Mouse (Mus musculus): ENCODE data around the gene Gm49510. TPM values are rescaled to one million over a fixed set of nuclear protein-coding genes. Genes with fewer than 3 reads are reported as not detected.

Gm49510 gene
- polyA plus RNA-seq, 1 experiment = 0.12 TPM

GRCm38 (mm10) chr15:78934784-78935320, 35.4 kb downstream of the Gm49510 start, which contains the start of gene Nol12:
TSS of gene Nol12 (plus strand) at chr15:78934933.
- under 1% methylated on average over 42 of the region's 42 CpGs for WGBS
- Histone ChIP-seq H3K27me3 (ENCODE audit: control insufficient read depth, insufficient read depth, low read length) (no peaks in the 10 kb centered on the region), H3K27ac (ENCODE audit: insufficient read depth, low read length) (peak within 1 kb of the TSS; percentile 95), H3K36me3 (ENCODE audit: control insufficient read depth, insufficient read depth, low read length) (peaks cover 15% of the 10 kb centered on the region), H3K4me3 (ENCODE audit: extremely low read depth, insufficient read depth, insufficient read length) (peak within 1 kb of the TSS; percentile 82), H3K4me1 (ENCODE audit: control insufficient read depth, insufficient read depth, insufficient read length) (no peaks in the 10 kb centered on the region; the same call in 1 of the 2 replicates)
- TF ChIP-seq CTCF (IDR thresholded peaks at IDR 0.05; ENCODE audit: extremely low read depth, insufficient read depth, insufficient read length, insufficient replicate concordance) = peak; percentile 9; the same call in 1 of the 2 replicates
- TF ChIP-seq POLR2A (IDR thresholded peaks at IDR 0.05; ENCODE audit: low read depth, low read length) = no peak; the same call in 1 of the 2 replicates
- peak; percentile 75 to 90 for DNase-seq (ENCODE audit: low read depth in 1 of 2, low spot score in 2 of 2)

- 91% methylated on average over 12 of the region's 12 CpGs for WGBS
- Histone ChIP-seq H3K4me1 (ENCODE audit: control insufficient read depth, insufficient read depth, insufficient read length) (no peaks in the 10 kb centered on the region; the same call in 1 of the 2 replicates), H3K27ac (ENCODE audit: insufficient read depth, low read length) (no peak overlapping the region), H3K4me3 (ENCODE audit: extremely low read depth, insufficient read depth, insufficient read length) (no peak overlapping the region), H3K36me3 (ENCODE audit: control insufficient read depth, insufficient read depth, low read length) (peaks cover 23% of the 10 kb centered on the region), H3K27me3 (ENCODE audit: control insufficient read depth, insufficient read depth, low read length) (no peaks in the 10 kb centered on the region)
- TF ChIP-seq POLR2A (IDR thresholded peaks at IDR 0.05; ENCODE audit: low read depth, low read length) = no peak
- TF ChIP-seq CTCF (IDR thresholded peaks at IDR 0.05; ENCODE audit: extremely low read depth, insufficient read depth, insufficient read length, insufficient replicate concordance) = no peak
- no peak for DNase-seq (ENCODE audit: low read depth in 1 of 2, low spot score in 2 of 2)
Measured at GRCm38 (mm10) chr15:78936403-78936802, 36.9 kb downstream of the Gm49510 start.

- H3K36me3 ChIP-seq (ENCODE audit: control insufficient read depth, insufficient read depth, low read length) = peaks cover 24% of the 10 kb centered on the region
- DNase-seq (ENCODE audit: low read depth in 1 of 2, low spot score in 2 of 2) = no peak
- no peaks in the 10 kb centered on the region for H3K4me1 ChIP-seq (ENCODE audit: control insufficient read depth, insufficient read depth, insufficient read length)
- TF ChIP-seq POLR2A (IDR thresholded peaks at IDR 0.05; ENCODE audit: low read depth, low read length) (no peak), CTCF (IDR thresholded peaks at IDR 0.05; ENCODE audit: extremely low read depth, insufficient read depth, insufficient read length, insufficient replicate concordance) (no peak)
- H3K4me3 ChIP-seq (ENCODE audit: extremely low read depth, insufficient read depth, insufficient read length) = no peak overlapping the region
- 94% methylated on average over 10 of the region's 10 CpGs for WGBS
- no peaks in the 10 kb centered on the region for H3K27me3 ChIP-seq (ENCODE audit: control insufficient read depth, insufficient read depth, low read length)
- no peak overlapping the region for H3K27ac ChIP-seq (ENCODE audit: insufficient read depth, low read length)
Measured at GRCm38 (mm10) chr15:78937311-78937710, 37.8 kb downstream of the Gm49510 start.

GRCm38 (mm10) chr15:78937963-78938362, 38.5 kb downstream of the Gm49510 start:
- Histone ChIP-seq H3K36me3 (ENCODE audit: control insufficient read depth, insufficient read depth, low read length) (peaks cover 24% of the 10 kb centered on the region), H3K4me3 (ENCODE audit: extremely low read depth, insufficient read depth, insufficient read length) (no peak overlapping the region), H3K27ac (ENCODE audit: insufficient read depth, low read length) (no peak overlapping the region), H3K4me1 (ENCODE audit: control insufficient read depth, insufficient read depth, insufficient read length) (no peaks in the 10 kb centered on the region), H3K27me3 (ENCODE audit: control insufficient read depth, insufficient read depth, low read length) (no peaks in the 10 kb centered on the region)
- 93% methylated on average over 2 of the region's 2 CpGs for WGBS
- no peak for DNase-seq (ENCODE audit: low read depth in 1 of 2, low spot score in 2 of 2)
- TF ChIP-seq POLR2A (IDR thresholded peaks at IDR 0.05; ENCODE audit: low read depth, low read length) (no peak), CTCF (IDR thresholded peaks at IDR 0.05; ENCODE audit: extremely low read depth, insufficient read depth, insufficient read length, insufficient replicate concordance) (no peak)

GRCm38 (mm10) chr15:78940325-78940724, 40.9 kb downstream of the Gm49510 start:
- H3K4me3 ChIP-seq (ENCODE audit: extremely low read depth, insufficient read depth, insufficient read length) = no peak overlapping the region
- H3K27ac ChIP-seq (ENCODE audit: insufficient read depth, low read length) = no peak overlapping the region
- no peak for DNase-seq (ENCODE audit: low read depth in 1 of 2, low spot score in 2 of 2)
- H3K4me1 ChIP-seq (ENCODE audit: control insufficient read depth, insufficient read depth, insufficient read length) = no peaks in the 10 kb centered on the region
- H3K27me3 ChIP-seq (ENCODE audit: control insufficient read depth, insufficient read depth, low read length) = no peaks in the 10 kb centered on the region
- TF ChIP-seq POLR2A (IDR thresholded peaks at IDR 0.05; ENCODE audit: low read depth, low read length) (no peak), CTCF (IDR thresholded peaks at IDR 0.05; ENCODE audit: extremely low read depth, insufficient read depth, insufficient read length, insufficient replicate concordance) (no peak)
- peaks cover 24% of the 10 kb centered on the region for H3K36me3 ChIP-seq (ENCODE audit: control insufficient read depth, insufficient read depth, low read length)
- WGBS = 89% methylated on average over 13 of the region's 13 CpGs

- DNase-seq (ENCODE audit: low read depth in 1 of 2, low spot score in 2 of 2) = peak in 1 of 2 experiments; percentile 54
- peaks cover 2% of the 10 kb centered on the region; the same call in 1 of the 2 replicates for H3K4me1 ChIP-seq (ENCODE audit: control insufficient read depth, insufficient read depth, insufficient read length)
- H3K4me3 ChIP-seq (ENCODE audit: extremely low read depth, insufficient read depth, insufficient read length) = peak overlapping the region; percentile 10; the same call in 1 of the 2 replicates
- no peaks in the 10 kb centered on the region for H3K27me3 ChIP-seq (ENCODE audit: control insufficient read depth, insufficient read depth, low read length)
- no peak overlapping the region for H3K27ac ChIP-seq (ENCODE audit: insufficient read depth, low read length)
- TF ChIP-seq POLR2A (IDR thresholded peaks at IDR 0.05; ENCODE audit: low read depth, low read length) (no peak), CTCF (IDR thresholded peaks at IDR 0.05; ENCODE audit: extremely low read depth, insufficient read depth, insufficient read length, insufficient replicate concordance) (peak; percentile 70)
- peaks cover 21% of the 10 kb centered on the region for H3K36me3 ChIP-seq (ENCODE audit: control insufficient read depth, insufficient read depth, low read length)
- 35% methylated on average over 9 of the region's 9 CpGs for WGBS
Measured at GRCm38 (mm10) chr15:78942663-78943062, 43.2 kb downstream of the Gm49510 start.

GRCm38 (mm10) chr15:78946232-78946631, 46.8 kb downstream of the Gm49510 start:
- 76% methylated on average over 7 of the region's 7 CpGs for WGBS
- no peaks in the 10 kb centered on the region for H3K27me3 ChIP-seq (ENCODE audit: control insufficient read depth, insufficient read depth, low read length)
- 0 out of 2 replicates have a peak, but pooled peaks cover 2% of the 10 kb centered on the region for H3K36me3 ChIP-seq (ENCODE audit: control insufficient read depth, insufficient read depth, low read length)
- peaks cover 2% of the 10 kb centered on the region; the same call in 1 of the 2 replicates for H3K4me1 ChIP-seq (ENCODE audit: control insufficient read depth, insufficient read depth, insufficient read length)
- no peak for DNase-seq (ENCODE audit: low read depth in 1 of 2, low spot score in 2 of 2)
- H3K27ac ChIP-seq (ENCODE audit: insufficient read depth, low read length) = no peak overlapping the region
- no peak overlapping the region for H3K4me3 ChIP-seq (ENCODE audit: extremely low read depth, insufficient read depth, insufficient read length)
- TF ChIP-seq POLR2A (IDR thresholded peaks at IDR 0.05; ENCODE audit: low read depth, low read length) (no peak), CTCF (IDR thresholded peaks at IDR 0.05; ENCODE audit: extremely low read depth, insufficient read depth, insufficient read length, insufficient replicate concordance) (no peak)

Data from spleen, adult 2 months (tissue).